Mouse (Mus musculus) layer of hippocampus, adult 9-10 months (tissue): ENCODE data around the gene 1500009L16Rik.

Experiments
- DNase-seq: peaks from one replicate; pipeline ENCODE4 v3.0.0; 2022; ENCODE audit warnings: low spot score

The 1500009L16Rik gene

DNA sequence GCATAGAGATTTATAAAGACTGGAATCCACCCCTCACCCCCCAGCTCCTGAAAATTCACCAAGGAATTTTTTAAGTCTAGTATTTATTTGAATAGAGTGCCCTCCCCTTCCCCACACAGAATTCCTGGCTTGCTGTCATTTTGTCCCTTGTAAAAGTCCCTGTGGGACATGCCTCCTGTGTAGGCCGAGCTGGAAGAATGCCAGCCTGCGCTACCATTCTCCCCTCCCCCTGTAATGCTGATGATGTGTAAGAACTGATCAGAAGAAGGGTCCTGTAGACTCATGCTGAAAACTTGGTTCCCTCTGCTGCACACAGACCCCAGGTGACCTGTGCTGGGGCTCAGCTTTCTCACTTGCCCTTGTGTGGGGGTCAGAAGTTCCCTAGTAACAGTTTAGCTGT is 37.9 kb downstream of the 1500009L16Rik start:
- no peak for DNase-seq

DNA sequence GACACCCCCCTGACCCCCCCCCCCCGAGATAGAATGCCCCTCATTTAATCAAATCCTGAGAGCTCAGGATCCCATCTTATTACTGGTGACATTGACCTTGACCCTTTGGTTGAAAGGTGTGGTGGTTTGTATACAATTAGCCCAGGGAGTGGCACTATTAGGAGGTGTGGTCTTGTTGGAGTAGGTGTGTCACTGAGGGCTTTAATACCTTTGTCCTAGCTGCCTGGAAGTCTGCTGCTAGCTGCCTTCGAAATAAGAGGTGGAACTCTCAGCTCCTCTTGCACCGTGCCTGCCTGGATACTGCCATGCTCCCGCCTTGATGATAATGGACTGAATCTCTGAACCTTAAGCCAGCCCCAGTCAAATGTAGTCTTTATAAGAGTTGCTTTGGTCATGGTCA is 41.2 kb downstream of the 1500009L16Rik start:
- DNase-seq = no peak

DNA sequence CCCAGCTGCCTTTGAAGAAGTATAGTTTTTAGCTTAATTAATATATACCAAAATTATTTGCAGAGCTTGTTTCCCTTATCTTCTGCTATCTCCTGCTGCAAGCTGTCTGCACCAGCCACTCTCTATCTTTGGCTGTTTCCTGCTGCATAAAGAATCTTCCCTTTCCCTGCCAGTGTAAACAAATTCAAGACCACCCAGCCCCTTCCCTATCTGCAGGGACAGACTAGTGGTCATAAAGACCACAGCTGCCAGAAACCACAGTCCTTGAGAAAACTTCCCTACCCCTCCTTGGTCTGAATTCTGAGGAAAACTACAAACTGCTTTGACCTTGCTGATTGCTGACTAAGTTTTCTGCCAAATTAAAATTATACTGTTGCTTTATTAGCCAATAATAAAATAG is 44.2 kb downstream of the 1500009L16Rik start:
- no peak for DNase-seq

DNA sequence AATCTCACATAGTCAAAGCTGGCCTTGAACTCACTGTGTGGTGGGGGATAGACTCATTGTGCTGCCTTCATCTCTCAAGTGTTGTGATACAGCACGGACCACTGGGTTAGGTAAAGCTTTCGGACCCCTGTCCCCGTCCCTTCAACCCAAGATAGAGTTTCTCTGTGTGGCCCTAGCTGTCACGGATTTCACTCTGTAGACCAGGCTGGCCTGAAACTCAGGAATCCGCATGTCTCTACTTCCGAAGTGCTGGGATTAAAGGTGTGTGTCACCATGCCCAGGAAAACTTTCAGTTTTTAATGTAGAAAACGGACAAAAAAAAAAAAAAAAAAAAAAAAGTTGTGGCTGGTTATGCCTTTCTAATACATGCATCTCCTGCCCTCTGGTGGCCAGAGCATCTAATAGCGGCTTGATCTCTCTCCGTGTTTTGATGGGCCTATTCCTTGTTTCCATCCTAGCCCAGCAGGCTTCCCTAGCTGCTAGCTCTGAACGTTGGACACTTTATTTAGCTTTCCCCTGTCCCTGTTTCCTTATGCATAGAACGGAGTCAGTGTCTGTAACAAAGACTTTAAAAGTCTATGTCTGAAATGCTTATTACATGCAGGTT is 53.7 kb downstream of the 1500009L16Rik start:
- peak; percentile 47 for DNase-seq

DNA sequence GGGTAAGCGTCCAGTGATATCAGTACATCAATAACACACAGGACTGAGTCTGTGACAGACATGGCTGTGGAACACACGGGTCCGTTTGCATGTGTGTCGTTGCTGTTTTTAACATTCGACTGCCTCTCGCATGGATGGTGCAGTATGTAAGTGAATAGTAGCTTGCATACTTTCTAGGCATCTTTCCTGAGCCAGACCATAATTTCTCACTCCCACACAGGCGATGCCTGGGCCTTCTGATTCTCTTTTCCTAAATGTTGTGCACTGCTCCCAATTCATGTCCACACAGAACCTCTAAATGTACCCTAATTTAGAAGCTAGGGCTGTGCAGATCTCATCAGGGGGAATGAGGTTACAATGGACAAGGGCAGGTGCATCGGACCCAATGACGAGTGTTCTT is 54.6 kb downstream of the 1500009L16Rik start:
- DNase-seq = no peak

DNA sequence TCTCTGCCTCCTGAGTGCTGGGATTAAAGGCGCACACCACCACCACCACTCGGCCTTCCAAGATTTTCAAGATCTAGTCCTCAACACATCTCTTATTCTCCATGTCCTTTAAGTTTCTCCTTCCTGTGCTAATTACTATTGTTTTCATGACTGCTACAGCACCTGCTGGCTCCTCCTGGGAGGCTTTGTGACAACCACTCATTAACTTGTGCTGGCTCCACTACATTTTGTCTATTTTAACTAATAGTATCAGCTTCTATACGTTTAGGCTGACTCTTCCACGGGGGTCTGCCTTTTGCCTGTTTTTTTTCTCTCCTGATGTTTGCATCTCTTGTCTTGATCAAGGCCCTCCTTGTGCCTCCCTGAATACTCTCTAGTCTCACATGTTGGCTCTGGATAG is 59.2 kb downstream of the 1500009L16Rik start:
- DNase-seq = no peak

DNA sequence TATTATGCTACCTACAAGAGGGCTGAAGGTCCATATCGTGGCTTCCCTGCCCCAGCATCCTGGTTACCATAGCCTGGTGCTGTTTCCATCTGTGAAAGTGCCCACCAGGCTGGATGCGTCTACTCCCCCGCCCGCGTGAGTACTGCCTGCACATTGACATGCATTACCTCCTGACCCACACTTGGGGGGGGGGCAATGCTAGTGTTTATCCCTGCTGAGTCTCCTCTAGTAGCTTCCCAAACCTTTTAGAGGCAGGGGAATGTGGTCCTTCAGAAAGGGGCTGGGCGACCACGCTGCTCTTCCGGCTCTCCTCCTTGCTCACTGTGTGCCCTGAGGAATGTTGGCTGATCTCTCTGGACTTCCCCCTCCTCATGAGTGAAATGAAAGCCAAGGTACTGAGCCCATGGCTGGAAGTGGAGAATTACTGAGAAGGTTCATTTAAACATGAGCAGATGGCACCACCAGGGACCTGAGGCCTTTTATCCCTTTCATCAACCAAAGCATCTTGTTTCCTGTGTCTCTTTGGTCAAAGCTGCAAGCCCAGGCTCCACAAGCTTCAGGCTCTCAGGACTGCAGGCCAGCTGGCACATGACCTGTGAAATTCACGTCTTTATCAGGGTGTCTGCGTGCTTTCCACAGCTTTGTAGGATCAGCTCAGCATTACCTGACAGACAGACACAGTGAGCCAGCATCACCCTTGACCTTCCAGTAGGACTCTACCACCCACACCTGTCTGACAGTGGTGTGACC is 59.9 kb downstream of the 1500009L16Rik start:
- no peak for DNase-seq

DNA sequence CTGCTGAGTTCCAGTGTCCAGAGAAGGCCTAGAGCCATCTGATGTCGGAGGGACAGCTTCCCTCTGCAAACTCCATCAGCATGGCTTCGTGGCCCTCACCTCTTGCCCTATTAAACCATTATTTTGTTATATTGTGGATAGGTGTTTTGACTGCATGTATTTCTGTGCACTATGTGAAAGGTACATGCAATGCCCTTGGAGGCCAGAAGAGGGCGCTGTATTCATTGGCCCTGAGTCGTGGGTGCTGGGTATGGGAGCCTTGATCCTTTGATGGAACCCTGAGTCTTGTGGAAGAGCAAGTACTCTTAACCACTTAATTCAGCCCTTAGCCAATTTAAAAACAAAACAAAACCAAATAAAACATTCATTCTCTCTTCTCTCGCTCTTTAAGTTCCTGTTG is 62.3 kb downstream of the 1500009L16Rik start:
- no peak for DNase-seq

DNA sequence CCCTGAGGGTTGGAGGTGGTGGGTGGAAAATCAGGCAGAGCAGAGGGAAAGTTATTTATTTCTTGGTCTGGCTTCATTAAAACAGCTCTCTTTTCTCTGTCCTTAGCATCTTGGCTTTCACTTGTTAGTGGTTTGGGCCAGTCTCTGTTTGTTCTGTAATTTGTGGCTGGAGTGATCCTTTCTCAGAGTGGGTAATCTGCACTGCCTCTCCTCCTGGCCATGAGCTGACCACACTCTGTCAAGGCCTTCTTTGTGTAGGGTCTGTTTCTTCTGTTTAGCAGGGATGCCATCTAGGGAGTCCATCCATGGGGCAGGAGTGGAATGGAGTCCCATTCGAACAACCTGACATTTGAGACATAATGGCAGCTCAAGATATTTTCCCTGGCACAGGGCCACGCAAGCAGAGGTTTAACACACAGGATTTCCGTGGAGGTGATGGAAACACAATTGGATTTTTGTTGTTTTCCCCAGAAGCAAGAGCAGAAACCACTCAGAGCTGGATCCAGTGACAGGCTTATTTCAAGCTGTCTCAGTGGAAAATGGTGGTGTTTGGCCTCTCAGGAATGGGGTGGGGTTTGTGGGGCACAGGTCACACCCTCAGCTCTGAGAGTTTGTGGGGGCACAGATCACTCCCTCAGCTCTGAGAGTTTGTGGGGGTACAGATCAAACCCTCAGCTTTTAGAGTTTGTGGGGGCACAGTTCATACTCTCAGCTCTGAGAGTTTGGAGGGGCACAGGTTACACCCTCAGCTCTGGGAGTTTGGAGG is 63.1 kb downstream of the 1500009L16Rik start:
- DNase-seq = no peak

DNA sequence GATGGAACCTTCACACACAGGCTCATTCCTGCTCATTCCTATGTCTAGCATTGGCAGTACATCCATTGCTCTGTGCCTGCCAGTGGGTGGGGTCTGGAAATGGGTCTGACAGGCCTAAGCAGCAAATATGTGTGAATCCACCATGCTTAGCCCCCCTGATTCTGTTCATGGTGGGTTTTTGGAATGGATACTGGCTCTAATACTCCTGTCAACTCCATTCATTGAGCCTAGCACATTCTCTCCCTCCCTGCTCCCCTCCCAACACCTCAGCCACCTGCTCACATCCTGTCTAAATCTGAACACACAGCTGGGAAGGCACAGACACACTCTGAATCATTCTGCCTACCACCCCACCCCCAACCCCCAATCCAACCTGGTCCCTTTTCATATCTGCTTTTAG is 72.4 kb downstream of the 1500009L16Rik start:
- no peak for DNase-seq

DNA sequence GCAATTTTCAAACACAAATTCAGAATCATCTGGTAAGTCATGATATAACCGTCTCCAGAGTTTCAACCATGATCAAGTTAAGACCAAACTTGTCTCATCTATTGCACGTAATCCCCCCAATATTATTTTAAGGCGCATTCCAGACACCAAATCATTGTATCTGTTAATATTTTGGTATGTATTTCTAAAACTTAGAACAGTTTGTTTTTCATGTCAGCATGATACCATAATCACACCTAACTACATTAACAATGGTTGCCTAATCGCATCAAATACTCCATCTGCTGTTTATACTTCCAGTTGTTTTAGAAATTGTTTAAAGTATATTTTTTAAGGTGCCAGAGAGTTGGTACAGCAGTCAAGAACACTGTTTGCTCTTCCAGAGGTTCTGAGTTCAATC is 72.8 kb downstream of the 1500009L16Rik start:
- no peak for DNase-seq

DNA sequence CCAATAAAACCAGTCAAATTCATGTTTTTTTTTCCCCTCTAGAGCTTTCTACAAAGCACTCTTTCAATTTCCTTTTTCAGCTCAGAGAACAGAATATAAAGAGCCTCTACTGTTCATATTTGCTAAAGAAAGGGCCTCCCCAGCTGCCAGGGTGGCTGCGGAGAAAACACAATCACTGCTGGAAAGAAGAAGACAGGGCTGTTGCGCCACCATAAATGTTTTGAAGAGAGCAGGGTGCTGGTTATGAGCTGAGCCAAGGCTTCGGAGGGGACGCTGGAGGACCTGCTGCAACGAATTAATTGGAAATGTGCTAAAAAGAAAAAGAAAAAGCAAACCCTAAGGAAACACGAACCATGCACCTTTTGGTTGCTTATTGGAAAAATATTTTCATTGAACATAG is 81.4 kb downstream of the 1500009L16Rik start:
- DNase-seq = no peak

DNA sequence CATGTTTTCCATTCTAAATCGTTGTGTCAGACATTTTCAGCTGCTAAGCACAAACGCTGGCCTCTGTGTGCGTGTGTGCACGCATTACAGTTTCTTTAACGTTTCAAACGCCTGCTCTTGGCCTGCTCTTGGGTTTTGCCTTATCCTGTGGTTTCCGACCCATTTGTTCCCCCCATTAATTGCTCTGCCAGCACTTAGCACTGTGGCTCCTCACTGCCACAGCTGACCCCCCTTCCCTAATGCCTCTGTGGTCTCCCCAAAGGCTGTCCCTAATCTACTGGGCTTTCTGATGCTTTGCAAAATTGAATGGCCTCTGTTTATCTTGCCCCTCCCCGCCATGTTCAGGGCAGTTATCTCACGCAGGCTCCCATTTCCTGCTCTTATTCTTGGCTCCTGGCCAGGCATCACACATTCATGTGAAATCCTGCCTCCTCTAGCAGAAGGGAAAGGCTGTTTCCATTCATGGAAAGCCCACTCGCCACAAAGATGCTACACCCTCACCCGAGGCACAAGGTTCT is 82.6 kb downstream of the 1500009L16Rik start:
- DNase-seq = no peak

DNA sequence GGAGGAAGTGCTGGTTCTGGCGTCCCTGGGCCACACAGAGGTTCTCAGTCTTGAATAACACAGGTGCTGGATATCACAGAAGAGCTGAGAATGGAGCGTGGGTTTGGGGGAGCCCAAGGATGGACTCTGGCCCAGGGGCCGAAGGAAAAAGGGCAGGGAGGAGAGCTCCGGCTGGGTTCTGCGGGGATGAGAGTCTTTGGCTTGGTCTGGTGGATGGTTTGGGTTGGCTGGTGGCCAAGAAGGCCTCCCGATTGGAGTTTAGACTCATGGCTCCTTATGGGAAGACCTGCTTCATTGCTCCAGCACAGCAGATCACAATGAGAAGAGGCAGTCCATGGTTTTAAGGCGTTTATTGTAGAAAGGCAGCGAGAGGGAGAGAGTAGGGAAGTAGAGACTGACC is 84.6 kb downstream of the 1500009L16Rik start:
- no peak for DNase-seq
